Mouse (Mus musculus) naive thymus-derived CD4-positive, alpha-beta T cell, adult 2 months (primary cell): ENCODE results near the gene Dact1.

Experiments used
- DNase-seq: peaks from one replicate; pipeline ENCODE4 v3.0.0-alpha.2; 2011; ENCODE audit warnings: low read depth

Gene Dact1

DNA sequence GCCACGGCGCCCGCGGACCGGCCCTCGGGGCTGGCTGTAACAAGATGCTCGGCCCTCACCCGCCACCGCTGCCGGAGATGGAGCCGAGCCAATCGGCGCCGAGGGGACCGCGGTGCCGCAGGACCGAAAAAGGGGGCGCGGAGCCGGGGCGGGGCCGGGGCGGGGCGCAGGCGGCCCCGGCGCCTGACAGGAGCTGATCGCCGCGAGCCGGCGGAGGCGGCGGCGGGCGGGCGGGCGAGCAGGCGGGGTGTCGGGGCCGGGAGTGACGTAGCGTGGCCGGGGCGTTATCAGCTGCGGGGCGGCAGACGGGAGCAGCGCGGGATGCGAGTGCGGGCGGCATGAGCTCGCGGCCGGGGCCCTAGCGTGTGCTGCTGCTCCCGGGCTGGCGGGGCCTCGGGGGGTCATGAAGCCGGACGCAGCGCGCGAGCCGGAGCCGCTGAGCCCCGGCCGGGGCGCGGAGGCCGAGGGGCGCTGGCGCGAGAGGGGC lies at the start of gene Dact1:
Gene Dact1, plus strand, starts transcription at position 304 of the 487 bp plus-strand sequence.
- peak; percentile 10 for DNase-seq

DNA sequence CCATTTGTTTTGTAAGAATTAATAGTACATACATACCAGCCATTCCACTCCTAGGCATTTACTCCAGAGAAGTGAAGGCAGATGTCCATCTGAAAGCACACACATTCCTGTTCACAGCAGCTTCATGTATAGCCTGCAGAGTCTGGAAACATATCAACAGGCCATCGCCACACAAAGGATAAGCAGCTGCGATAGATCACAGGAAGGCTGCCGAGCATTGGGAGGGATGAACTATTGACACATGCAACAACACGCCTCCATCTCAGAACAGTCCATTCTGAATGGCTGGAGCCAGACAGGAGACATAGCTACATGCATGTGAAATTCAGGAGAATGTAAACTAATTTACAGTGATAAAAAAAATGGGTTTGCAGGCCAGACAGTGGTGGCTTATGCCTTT lies 45.5 kb upstream of the Dact1 start:
- no peak for DNase-seq

DNA sequence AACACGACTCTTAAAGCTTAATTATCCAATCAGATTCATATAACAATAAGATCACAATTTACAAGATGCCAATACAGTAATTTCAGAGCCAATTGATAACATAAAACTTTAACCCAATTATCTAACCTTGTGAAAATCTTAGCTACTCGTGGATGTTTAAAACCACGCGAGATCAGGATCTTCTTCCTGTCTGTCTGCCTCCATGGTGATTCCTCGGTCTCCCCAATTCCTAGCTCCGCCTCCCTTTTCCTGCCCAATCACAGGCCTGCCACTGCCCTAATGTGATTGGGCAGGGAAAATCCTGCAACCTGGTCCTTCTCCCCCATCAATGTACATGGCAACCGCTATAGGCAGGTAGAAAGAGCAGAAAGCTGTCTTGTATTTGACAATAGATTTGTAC lies 40.3 kb upstream of the Dact1 start:
- no peak for DNase-seq

DNA sequence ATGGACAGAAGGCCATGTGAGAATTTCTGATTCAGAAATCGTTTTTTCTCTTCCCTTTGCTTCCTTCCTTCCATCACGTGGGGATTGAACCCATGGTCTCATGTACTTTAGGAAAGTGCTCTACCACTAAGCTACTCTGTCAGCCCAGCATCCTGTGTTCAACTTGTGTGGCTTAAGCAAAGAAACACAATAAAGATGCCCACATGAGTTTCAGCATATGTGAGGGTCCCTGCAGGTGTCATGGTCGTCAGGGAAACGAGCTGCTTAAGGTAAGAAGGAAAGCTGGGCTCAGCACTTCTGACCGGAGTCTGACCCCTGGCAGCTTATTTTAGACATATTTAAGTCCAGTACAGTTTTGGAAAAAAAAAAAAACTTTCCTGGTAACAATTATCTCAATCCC lies 38.6 kb upstream of the Dact1 start:
- no peak for DNase-seq

DNA sequence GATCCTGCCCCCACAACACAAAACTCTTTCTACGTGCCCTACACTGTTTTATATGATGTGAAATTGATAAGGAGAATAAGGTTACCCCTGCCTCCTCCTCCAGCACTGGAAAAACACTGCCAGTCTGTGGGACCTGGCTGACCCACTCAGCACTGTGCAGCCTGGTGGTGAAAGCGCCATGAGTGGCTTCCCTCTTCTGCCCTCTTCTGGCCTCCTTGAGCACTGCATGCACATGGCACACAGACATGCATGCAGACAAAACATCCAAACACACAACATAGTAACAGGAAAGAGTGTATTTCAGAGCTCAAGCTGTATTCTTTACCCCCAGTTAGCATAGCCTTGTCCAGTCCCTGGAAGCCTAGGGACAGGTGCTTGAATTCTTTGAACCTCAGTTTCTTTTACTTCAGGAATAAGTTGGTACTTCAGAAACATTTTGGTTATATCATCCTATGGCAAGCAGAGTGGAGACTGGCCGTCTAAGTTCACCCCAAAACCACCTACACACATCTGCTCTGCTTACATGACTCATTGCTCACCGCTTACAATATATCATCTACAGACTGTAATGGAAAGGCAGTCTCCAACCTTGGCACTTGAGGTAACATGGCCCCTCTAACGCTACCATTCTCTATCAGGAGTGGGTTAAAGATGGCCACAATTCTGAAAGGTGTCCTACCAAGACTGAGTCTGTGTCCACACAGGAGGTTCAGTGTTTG lies 35.0 kb upstream of the Dact1 start:
- DNase-seq = no peak

DNA sequence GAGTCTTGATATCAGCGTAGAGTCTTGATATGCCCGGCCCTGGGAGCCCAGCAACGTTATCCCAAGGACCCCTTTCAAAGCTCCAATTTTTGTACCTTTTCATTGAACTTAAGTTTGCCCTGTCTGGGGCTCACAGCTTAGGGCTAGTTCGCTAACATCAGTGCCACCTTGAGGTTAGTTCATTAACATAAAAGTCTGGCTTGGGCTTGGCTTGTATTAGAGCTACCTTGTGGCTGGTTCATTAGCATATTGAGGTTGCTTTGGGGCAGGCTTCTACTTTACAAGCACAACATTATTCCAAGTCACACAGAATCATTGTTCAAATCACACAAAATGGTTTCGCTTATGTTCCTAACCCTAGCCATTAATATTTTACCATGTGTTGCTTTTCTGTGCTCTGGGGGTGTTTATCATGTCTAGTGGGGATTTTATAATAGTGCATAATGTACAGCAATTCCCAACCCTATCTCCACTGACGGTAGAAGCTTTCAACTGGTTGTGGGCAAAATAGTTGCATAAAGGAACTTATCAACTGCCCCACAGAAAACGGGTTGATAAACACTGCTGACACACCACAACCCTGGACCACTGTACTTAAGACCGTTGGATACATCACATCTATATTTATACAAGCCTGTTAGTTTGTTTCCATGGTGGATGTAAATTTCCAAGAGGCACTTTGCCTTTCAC lies 33.6 kb upstream of the Dact1 start:
- DNase-seq = no peak

DNA sequence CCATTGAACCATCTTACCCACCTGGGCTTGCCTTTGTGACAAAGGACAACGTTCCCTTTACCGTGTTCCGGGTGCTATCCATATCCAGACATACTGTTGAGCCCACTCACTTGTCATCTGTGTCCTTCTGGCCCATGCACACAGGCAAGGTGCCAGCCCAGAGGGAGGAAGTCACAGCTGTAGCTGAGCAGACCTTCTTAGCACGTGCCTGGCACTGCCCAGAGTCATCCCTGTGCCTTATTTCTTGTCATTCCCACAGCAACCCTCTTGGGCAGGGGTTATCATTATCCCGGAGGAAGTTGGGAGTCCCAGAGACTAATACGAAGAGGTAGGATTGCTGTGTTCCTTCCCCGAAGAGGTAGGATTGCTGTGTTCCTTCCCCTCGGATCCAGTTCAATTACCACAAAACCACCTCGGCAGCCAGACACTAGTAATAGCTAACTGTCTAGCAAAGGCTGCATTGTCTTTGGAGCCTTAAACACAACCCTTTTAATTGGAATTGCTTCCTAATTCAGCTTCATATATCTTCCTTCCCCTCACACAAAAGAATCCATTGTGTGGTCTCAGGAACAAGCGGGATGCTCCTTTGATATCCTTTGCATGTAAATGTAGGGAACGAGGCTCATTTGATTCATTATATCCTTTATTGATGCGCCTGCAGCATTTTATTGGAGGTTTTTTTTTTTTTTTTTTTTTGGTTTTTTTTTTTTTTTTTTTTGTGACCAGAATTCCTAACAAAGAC lies 30.0 kb upstream of the Dact1 start:
- no peak for DNase-seq

DNA sequence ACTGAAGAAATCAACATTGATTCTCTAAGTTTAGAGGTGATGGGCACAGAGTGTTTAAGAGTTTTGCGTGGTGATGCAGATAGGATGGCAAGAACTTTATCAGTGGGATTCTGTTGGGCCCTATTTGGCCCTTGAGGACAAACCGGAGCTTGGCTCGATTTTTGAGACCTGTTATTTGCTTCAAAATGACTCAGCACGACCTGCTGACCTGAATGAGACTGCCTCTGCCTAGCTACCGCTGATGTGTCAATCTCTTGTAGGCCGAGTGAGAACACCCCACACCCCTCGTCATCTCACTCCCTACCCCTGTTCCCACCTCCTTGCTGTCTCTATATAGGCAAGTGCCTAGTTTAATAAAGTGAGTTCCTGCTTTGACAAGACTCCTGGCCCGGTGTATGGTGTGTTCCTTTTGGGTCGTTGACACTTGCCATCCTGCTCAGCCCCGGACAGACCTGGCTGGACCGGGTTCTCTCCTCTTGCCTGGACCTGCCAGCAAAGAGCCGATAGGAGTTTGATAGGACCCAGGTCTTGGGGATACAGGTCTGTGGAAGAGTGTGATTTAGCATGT lies 28.4 kb upstream of the Dact1 start:
- no peak for DNase-seq

DNA sequence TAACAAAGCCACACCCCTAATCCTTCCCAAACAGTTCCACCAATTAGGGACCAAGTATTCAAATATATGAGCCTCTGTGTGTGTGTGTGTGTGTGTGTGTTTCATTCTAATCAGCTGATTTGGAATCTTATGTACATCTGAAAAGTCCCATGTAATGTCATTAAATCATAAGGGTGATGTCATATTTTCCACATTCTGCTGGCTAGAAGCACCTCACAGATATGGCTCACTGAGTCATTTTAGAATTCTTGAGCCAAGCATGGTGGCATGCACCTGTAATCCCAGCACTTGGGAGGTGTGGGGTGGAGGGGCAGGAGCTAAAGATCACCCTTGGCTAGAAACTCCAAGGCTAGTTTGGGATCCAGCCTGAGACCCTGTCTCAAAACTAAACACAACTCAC lies 24.3 kb upstream of the Dact1 start:
- no peak for DNase-seq

DNA sequence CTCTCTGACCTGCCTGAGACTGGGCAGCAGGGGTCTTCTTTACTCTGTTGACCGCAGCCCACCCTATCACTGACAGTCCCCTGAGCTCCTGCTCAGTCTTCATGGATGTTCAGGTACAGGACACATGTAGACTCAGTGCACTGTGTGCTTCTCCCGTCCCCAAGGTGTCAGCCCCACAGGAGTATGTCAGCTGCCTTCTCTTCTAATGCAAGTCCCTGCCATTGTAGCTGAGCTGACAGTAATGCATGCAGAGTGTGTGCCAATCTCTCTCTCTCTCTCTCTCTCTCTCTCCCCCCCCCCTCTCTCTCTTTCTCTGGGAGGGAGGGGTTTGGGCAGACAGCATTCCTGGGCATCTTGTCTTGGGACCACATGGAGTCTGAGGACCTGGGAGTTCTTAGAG lies 19.2 kb upstream of the Dact1 start:
- no peak for DNase-seq

DNA sequence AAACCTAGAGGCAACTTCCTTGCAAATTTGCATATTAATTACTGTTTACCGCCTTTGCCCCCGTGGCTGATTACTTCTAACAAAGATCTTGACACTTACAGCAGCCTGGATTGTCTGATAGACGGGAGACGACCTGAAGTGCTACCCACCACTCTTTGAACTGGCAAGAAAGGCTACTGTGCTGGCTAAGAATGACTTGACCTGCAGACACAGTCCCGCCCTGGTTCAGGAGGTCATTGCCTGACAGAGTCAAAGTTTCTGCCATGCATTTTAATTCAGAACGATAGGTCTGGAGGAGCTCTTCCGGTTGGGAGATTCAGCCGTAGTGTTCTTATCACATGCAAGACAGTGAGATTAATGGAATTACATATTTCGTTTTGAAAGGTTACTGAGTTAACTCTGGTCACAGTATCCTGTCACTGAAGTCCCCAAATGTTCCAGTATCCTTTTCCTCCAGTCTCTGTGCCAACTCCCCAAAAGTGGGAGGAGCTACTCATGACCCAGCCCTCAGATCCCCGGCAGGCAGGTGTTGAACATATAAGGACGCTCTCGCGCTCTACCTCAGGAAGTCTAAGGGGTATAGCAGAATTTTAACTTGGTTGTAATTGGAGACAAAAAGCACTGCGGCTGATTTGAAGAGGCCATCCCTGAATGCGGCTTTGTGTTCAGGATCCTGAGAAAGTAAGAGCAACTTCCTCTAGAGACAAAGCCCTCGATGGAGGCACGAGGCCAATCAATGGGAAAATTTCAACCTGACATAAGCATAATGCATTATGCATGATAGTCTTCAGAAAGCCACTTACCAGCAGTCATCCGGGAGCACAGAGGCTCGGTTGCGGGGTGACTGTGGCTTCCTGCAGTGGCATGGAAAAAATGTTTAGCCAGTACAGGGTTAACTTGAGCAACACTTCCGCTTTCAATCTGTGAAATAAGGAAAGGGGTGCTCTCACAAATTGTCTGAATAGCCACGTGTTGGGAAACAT lies 15.4 kb upstream of the Dact1 start:
- peak; percentile 28 for DNase-seq

DNA sequence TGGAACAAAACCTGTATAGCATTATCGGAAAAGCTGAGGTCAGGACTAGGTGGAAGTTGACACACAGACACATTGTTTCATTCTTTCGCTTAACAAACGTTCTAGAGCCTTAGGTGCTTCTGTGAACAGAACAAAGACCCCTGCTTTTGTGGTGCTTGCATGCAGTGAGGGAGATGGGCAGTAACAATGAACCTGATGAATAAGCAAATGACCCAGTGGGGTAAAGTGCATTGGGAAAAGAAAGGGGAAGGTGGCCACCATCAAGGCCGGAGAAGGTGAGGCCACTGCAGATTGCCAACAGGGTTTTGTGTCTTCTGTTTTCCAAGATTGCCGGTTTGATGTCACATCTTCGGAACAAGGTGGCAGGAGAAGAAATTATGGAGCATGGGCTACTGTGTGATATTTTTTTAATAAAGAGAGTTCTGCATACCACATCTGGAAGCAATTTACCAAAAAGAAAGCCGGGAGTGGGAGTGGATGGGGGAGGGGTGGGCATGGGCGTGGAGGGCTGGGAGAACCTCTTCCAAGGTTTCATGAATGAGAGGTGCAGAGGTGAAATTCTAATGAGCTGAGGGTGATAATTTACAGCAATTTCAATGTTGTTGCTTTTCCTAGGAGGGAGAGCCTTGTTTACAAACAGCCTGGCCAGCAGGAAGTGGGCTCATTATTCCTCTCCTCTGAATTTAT lies 12.7 kb upstream of the Dact1 start:
- DNase-seq = no peak

DNA sequence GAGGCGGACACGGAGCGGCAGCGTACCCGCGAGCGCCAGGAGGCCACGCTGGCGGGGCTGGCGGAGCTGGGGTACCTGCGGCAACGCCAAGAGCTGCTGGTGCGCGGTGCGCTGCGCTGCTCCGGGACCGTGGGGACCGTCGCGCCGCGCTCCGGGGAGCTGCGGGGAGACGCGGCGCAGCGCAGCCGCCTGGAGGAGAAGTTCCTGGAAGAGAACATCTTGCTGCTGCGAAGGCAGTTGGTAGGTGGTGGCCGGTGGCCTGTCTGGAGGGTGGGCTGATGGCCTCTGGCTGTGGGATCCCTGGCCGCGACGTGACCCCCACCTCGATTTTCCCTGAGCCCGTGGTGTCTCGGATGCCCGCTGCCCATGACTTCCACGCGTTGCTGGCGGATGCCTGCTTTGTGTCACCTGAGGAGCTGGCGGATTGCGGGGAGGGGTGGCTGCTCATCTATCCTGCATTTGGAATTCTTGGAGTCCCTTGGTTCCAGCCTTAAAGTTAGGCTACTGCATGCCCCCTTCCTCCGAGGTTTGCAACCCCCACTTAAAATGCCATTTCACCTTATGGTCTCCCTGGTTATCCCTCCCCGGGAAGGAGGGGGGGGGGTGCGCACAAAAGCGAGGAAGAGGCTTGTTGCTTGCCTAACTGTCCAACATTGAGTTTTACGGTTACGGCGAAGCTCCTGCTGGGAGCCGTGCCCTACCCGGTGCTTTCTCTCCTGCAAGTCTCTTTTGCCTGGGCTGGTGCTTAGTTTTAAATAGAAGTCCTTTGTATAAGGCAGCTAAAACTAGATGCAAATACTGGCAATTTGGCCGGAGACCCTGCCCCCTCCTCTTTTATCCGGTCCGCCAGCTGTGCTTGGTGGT lies 616 bp downstream of the Dact1 start:
- DNase-seq = no peak

DNA sequence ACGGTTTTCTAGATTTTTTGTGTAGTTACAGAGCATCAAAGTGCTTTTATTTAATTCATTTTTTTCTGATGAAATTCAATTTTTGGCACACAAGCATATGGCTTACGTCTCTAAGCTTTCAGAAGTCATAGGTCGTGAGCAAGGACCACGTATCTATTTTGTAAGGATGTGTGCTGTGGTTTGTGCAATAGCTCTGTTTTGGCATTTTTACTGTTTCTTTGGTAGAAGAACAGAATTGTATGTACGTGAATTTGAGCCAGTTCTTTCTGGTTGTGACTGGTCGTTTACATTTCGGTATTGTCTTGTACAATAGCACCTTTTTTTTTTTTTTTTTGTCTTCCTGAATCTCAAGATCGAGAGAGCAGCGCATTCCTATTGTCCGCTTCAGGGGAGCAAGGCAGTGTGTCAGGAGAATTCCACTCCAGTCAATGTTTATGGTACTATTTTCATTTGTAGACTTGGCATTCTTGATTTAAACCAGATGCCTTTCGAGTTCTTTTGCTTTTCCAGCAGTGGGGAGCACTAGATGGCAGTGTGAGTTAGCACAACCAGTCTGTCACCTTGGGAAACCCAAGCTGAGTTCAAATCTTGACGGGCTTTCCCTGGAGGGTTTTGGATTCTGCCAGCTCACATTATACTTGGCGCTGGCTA lies 1.7 kb downstream of the Dact1 start:
- DNase-seq = no peak

DNA sequence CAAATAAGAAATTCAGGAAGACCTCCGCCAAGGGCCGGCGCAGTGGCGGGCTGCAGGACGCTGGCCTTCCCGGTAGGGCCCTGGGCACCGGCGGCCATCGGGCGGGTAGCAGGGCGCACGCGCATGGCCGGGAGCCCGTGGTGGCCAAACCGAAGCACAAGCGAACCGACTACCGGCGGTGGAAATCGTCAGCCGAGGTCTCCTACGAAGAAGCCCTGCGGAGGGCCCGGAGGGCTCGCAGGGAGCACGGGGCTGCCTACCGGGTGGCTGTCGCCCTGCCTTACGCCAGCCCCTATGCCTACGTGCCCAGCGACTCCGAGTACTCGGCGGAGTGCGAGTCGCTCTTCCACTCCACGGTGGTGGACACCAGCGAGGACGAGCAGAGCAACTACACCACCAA lies 8.6 kb downstream of the Dact1 start:
- DNase-seq = no peak

DNA sequence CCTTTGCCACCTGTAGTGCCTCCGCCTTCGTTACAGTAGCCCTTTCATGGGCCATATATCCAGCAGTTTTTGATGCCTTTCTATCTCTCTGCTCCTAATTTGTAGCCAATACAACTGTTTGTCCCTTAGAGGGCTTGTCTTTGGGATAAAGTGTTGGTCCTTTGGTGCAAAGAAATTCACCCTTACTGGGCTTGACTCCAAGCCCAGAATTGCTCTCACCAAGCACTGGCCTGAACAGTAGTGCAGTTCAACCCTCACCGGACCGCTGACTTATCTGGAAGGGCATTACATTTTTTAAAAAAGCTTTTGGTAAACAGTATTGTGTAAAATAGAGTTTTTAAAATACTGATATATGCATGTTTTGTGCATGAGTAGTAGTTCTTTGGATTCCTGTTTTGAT lies 9.9 kb downstream of the Dact1 start:
- no peak for DNase-seq

DNA sequence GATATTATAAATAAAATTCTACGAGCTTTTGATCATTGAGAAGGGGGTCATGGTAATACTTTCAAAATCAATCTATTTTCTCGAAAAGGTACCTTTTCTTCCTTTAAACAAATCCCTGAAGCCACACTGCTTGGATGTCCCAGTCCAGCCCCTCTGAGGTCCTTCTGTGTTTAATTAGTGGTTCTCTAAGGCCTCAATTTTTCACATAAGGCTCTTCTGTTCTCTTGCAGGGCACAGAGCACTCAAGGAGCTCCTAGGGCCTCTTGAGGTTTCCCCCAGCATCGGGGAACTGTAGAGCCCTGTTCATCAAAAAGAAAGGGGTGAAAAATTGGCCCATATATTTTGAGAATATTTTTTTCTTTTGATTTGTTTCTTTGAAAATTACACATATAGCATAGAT lies 23.0 kb downstream of the Dact1 start:
- DNase-seq = no peak

DNA sequence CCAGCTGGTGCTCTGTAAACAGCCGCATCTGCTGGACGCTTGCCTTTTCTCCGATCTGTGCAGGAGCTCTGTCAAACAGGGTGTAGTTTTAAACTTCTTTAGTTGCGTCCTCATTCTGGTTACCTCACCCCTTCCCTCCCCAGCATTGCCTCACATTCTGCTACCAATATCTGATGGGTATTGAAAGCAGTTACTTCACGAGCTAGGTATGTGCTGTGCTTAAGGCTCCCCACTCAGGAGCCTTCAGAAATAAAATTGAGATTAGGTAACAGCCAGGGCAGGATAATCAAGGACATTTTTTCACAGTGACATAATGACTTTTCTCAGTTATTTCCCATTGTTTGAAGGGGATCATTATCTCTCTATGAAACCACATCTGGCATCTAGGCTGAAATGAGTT lies 23.9 kb downstream of the Dact1 start:
- DNase-seq = no peak

DNA sequence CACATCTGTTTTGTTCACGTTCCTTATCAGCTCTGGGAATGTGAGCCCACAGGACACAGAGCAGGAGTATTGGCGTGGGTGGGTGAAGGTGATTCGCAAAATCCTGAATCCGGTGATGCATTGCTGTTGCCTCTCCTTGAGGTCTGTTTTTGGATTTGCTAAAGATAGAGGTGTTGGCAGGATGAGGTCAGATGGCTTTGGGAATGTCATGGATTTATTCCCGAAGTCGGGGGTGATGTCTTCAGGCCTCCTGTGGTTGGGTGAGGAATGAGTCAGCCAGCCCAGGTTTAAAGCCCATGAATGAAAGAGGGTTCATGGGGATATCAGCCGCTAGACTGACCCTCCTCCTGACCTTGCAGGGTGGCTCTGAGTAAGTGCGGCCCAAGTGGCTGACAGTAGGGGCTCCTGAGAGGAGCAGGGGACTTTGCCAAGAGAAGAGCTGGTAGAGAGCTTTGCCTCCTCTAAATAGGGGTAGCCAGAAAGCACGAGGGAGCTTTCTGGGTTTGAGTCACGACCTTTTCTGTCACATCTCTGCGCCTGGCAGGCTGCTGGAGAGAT lies 27.4 kb downstream of the Dact1 start:
- no peak for DNase-seq
